8 mouse cellular contexts compared by ENCODE assay signal in the genomic region with DNA sequence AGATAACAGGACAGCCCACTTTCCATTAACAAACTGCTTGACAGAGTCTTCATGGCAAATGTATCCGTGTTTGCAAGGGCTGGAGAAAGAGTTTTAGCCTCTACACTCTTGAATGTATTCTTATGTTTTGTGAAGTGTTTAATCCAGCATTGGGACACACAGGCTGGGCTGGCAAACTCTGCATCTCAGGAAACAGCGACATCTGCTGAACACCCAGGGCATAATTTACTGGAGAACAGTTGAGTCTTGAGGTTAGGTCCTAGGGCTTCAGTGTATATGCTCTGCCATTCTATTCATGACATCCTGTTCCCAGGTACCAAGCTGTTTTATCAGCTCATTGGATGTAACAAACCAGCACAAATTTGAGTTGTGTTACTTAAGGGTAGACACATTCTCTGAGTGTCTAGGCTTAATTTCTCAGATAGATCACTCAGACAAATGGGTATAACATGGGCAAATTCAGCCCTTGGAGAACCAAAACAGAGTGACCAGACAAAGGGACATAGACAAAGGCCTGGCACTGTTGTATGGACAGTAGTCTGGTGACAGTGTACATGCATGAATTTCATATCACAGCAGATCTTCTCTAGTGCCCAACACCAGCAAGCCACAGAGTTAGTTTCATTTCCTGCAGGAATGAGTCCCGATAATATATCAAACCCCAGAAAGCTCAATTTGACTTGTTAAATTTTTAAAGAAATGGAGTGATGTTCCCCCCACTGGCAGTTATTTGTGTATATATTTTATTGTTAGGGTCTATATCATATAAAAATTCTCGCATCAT.
DNase-seq lines count a peak whose midpoint lies in the region; ATAC-seq and TF ChIP-seq lines count a peak whose summit lies in the region.

No protein-coding gene starts in this region.

- peak; percentile 9 for DNase-seq in liver, adult 2 months (ENCODE audit: extremely low read depth, low read depth, low spot score)
- no peak for DNase-seq in liver, embryonic 11.5 days (ENCODE audit: low spot score)
- peak; percentile 69 for DNase-seq in adrenal gland, postnatal 10 days
- peak; percentile 56 for DNase-seq in kidney, postnatal 10 days
- peak; percentile 9 to 19 for DNase-seq in lung, adult 18-20 months
- DNase-seq in testis, postnatal 10 days (ENCODE audit: low spot score), result peak; percentile 65
- no peak for DNase-seq in thymus, postnatal 36 days

- no peaks in the 10 kb centered on the region for H3K36me3 ChIP-seq in liver, adult 2 months (ENCODE audit: control insufficient read depth, insufficient read depth, low read length)
- no peaks in the 10 kb centered on the region for H3K36me3 ChIP-seq in liver, embryonic 11.5 days (ENCODE audit: control insufficient read depth, insufficient read depth, low read length)

- 52% methylated on average over 4 of the region's 4 CpGs for WGBS in liver, adult 2 months
- 58% methylated on average over 4 of the region's 4 CpGs for WGBS in liver, embryonic 11.5 days

- H3K4me3 ChIP-seq in liver, adult 2 months (ENCODE audit: insufficient read depth, low read depth, low read length), result no peak overlapping the region
- no peak overlapping the region for H3K4me3 ChIP-seq in liver, embryonic 11.5 days (ENCODE audit: low read depth, low read length)
- no peak overlapping the region for H3K4me3 ChIP-seq in embryonic fibroblast, embryonic 13.5 days (ENCODE audit: insufficient read depth, low read length)

- no peak overlapping the region for H3K4me2 ChIP-seq in liver, embryonic 11.5 days

- H3K9ac ChIP-seq in liver, adult 2 months (ENCODE audit: low read depth, low read length), result no peak overlapping the region
- no peak overlapping the region for H3K9ac ChIP-seq in liver, embryonic 11.5 days (ENCODE audit: low read depth, low read length)

- H3K79me2 ChIP-seq in liver, adult 2 months (ENCODE audit: control insufficient read depth, insufficient read depth, low read length), result no peaks in the 10 kb centered on the region

- no peaks in the 10 kb centered on the region for H3K27me3 ChIP-seq in liver, adult 2 months (ENCODE audit: control insufficient read depth, insufficient read depth, low read length)
- H3K27me3 ChIP-seq in liver, embryonic 11.5 days (replicated peaks; ENCODE audit: control insufficient read depth, insufficient read depth, low read length), result no peaks in the 10 kb centered on the region

- no peak for TF ChIP-seq POLR2A in liver, adult 2 months (IDR thresholded peaks at IDR 0.05; ENCODE audit: extremely low read depth, insufficient read depth, low read length)
- TF ChIP-seq POLR2A in embryonic fibroblast, embryonic 13.5 days (IDR thresholded peaks at IDR 0.05; ENCODE audit: low read depth, low read length), result no peak

- H3K4me1 ChIP-seq in liver, adult 2 months (ENCODE audit: control insufficient read depth, insufficient read depth, low read length), result no peaks in the 10 kb centered on the region
- no peaks in the 10 kb centered on the region for H3K4me1 ChIP-seq in liver, embryonic 11.5 days (replicated peaks; ENCODE audit: control insufficient read depth, insufficient read depth, low read length)
- no peaks in the 10 kb centered on the region for H3K4me1 ChIP-seq in embryonic fibroblast, embryonic 13.5 days (ENCODE audit: control insufficient read depth, insufficient read depth, low read length)

- TF ChIP-seq CTCF in liver, adult 2 months (IDR thresholded peaks at IDR 0.05; ENCODE audit: low read depth, low read length), result peak; percentile 44; the same call in 1 of the 2 replicates
- peak; percentile 22; the same call in 1 of the 2 replicates for TF ChIP-seq CTCF in embryonic fibroblast, embryonic 13.5 days (IDR thresholded peaks at IDR 0.05; ENCODE audit: borderline replicate concordance, insufficient read depth, low read length)

- H3K27ac ChIP-seq in liver, adult 2 months (replicated peaks; ENCODE audit: insufficient read depth, low read depth, low read length), result no peak overlapping the region
- no peak overlapping the region for H3K27ac ChIP-seq in liver, embryonic 11.5 days (ENCODE audit: low read depth, low read length)
- no peak overlapping the region for H3K27ac ChIP-seq in embryonic fibroblast, embryonic 13.5 days (ENCODE audit: insufficient read depth, low read length)

- ATAC-seq in liver, embryonic 11.5 days (replicated peaks; ENCODE audit: low FRiP score), result no peak; the same call in 1 of the 2 replicates

- no peaks in the 10 kb centered on the region for H3K9me3 ChIP-seq in liver, embryonic 11.5 days (ENCODE audit: control insufficient read depth, low read length)

Comparison
In these comparisons a context has a peak if more than half of its experiments do, and no peak if none do; other contexts are left out.
1. DNase-seq: peak in liver, adult 2 months (single experiment), adrenal gland, postnatal 10 days (single experiment), kidney, postnatal 10 days (single experiment), lung, adult 18-20 months (2 of 2) and testis, postnatal 10 days (single experiment); none in liver, embryonic 11.5 days (single experiment) and thymus, postnatal 36 days (0 of 2).